Mouse (Mus musculus): ENCODE measurements at regions not wholly inside any gene's neighbourhood (a gene's known extent, or its start where the extent isn't known, plus 50 kb on each side); places are given as distances from the start of the nearest gene placed in this dataset.

GRCm38 (mm10) chr1:105904737-105905136 lies 85.5 kb upstream of the Zcchc2 start:
- peak; percentile 60; the same call in 1 of the 2 replicates for TF ChIP-seq CTCF (IDR thresholded peaks at IDR 0.05; ENCODE audit: control insufficient read depth, insufficient read depth, insufficient replicate concordance, low read depth, low read length)
- no peak for TF ChIP-seq POLR2A (IDR thresholded peaks at IDR 0.05; ENCODE audit: control insufficient read depth, low read depth, low read length)
